Mouse (Mus musculus): ENCODE data around the gene Smad5. TPM values are rescaled to one million over a fixed set of nuclear protein-coding genes. Genes with fewer than 3 reads are reported as not detected.

The Smad5 gene
- polyA plus RNA-seq, 1 experiment from 2014 or later: 56.4 TPM

Other genes with a start within 250 kb of the Smad5 start
- gene Il9, start 220.8 kb upstream of the Smad5 start, polyA plus RNA-seq (2014; fragmentation: Nextera tagmentation; extraction: Ambion mirVana): not detected in 2 replicates
- 3.1 and 3.6 TPM in 2 replicates for gene Fbxl21, start 180.5 kb upstream of the Smad5 start, polyA plus RNA-seq (2014; fragmentation: Nextera tagmentation; extraction: Ambion mirVana)
- not detected in 2 replicates for gene Lect2, start 154.5 kb upstream of the Smad5 start, polyA plus RNA-seq (2014; fragmentation: Nextera tagmentation; extraction: Ambion mirVana)
- gene Tgfbi, start 93.5 kb upstream of the Smad5 start, polyA plus RNA-seq (2014; fragmentation: Nextera tagmentation; extraction: Ambion mirVana): 50.6 and 57.0 TPM in 2 replicates
- gene Gm45623, start 50.8 kb downstream of the Smad5 start, polyA plus RNA-seq (2014; fragmentation: Nextera tagmentation; extraction: Ambion mirVana): not detected in 2 replicates
- gene Trpc7, start 193.0 kb downstream of the Smad5 start, polyA plus RNA-seq (2014; fragmentation: Nextera tagmentation; extraction: Ambion mirVana): not detected in 2 replicates

All from neural tube, embryonic 11.5 days (tissue).